Comparison of ENCODE assay signal across 16 mouse cellular contexts in the genomic region with DNA sequence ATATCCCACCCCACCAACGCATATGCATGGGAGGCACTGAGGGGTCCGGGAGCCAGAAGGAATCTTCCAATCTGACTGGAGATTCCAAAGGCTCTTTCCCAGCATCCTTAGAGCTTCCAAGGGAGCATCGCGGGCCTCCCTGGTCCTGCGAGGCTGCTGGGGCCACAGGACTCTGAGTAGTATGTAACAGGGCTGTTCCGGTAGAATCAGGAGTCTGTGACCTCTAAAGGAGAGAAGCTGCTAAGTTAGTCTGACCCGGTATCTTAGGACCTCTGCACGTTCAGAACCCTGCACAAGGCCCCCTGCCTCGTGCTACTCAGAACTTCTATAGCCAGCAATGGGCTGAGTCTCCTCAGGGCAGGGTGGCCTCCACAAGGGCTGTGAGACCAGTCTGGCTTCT. TPM values are rescaled to one million over a fixed set of nuclear protein-coding genes. Genes with fewer than 3 reads are reported as not detected.
A peak's percentile ranks its signal among the peaks of the same experiment; 100 is the strongest.
DNase-seq lines count a peak whose midpoint lies in the region; ATAC-seq lines count a peak whose summit lies in the region.
"Had no signal": no experiment of that assay in that cellular context is flagged by ENCODE, and none has a peak within 500 bp of the region (broad histone marks: within the 10 kb centered on the region; RNA-seq: fewer than 3 reads in every experiment).

No protein-coding gene starts in this region.

- H3K27me3 ChIP-seq in forebrain, embryonic 10.5 days (ENCODE audit: poor library complexity, severe bottlenecking): no peaks in the 10 kb centered on the region
- H3K27me3 ChIP-seq in forebrain, embryonic 16.5 days (replicated peaks; ENCODE audit: control insufficient read depth, insufficient read depth, low read length): no peaks in the 10 kb centered on the region
- peaks cover 28% of the 10 kb centered on the region for H3K27me3 ChIP-seq in midbrain, embryonic 12.5 days
- H3K27me3 ChIP-seq in midbrain, embryonic 15.5 days (replicated peaks): no peaks in the 10 kb centered on the region
- no peaks in the 10 kb centered on the region for H3K27me3 ChIP-seq in forebrain, embryonic 14.5 days (replicated peaks; ENCODE audit: control insufficient read depth, insufficient read depth, low read length)
- H3K27me3 ChIP-seq in midbrain, embryonic 16.5 days (ENCODE audit: control insufficient read depth, insufficient read depth, low read depth, low read length): no peaks in the 10 kb centered on the region
- peaks cover 5% of the 10 kb centered on the region; the same call in 1 of the 2 replicates for H3K27me3 ChIP-seq in liver, embryonic 11.5 days (replicated peaks; ENCODE audit: control insufficient read depth, insufficient read depth, low read length)
- H3K27me3 ChIP-seq: intestine, embryonic 15.5 days had no signal

- no peak for ATAC-seq in forebrain, embryonic 16.5 days
- peak; percentile 2; the same call in 1 of the 2 replicates for ATAC-seq in midbrain, embryonic 12.5 days (ENCODE audit: low FRiP score, low read depth)
- no peak for ATAC-seq in midbrain, embryonic 15.5 days (replicated peaks)
- no peak for ATAC-seq in forebrain, embryonic 14.5 days
- 0 out of 2 replicates have a peak, but pooled peaks have one; percentile 23 for ATAC-seq in midbrain, embryonic 16.5 days
- ATAC-seq in liver, embryonic 11.5 days (replicated peaks; ENCODE audit: low FRiP score): no peak
- ATAC-seq: intestine, embryonic 15.5 days had no signal

- no peaks in the 10 kb centered on the region; the same call in 1 of the 2 replicates for H3K9me3 ChIP-seq in forebrain, embryonic 10.5 days
- H3K9me3 ChIP-seq in forebrain, embryonic 16.5 days (ENCODE audit: control insufficient read depth, low read length): no peaks in the 10 kb centered on the region
- no peaks in the 10 kb centered on the region for H3K9me3 ChIP-seq in midbrain, embryonic 12.5 days
- no peaks in the 10 kb centered on the region for H3K9me3 ChIP-seq in midbrain, embryonic 15.5 days
- no peaks in the 10 kb centered on the region for H3K9me3 ChIP-seq in forebrain, embryonic 14.5 days (replicated peaks; ENCODE audit: control insufficient read depth, low read length)
- no peaks in the 10 kb centered on the region for H3K9me3 ChIP-seq in midbrain, embryonic 16.5 days (replicated peaks; ENCODE audit: control insufficient read depth, low read length, poor library complexity, severe bottlenecking)
- H3K9me3 ChIP-seq in liver, embryonic 11.5 days (ENCODE audit: control insufficient read depth, low read length): no peaks in the 10 kb centered on the region
- H3K9me3 ChIP-seq: intestine, embryonic 15.5 days; liver, embryonic 13.5 days had no signal

- peaks cover 73% of the 10 kb centered on the region for H3K4me1 ChIP-seq in forebrain, embryonic 10.5 days
- peaks cover 29% of the 10 kb centered on the region for H3K4me1 ChIP-seq in forebrain, embryonic 16.5 days (replicated peaks; ENCODE audit: control insufficient read depth, insufficient read depth, low read length)
- H3K4me1 ChIP-seq in midbrain, embryonic 12.5 days: peaks cover 56% of the 10 kb centered on the region
- peaks cover 40% of the 10 kb centered on the region for H3K4me1 ChIP-seq in midbrain, embryonic 15.5 days
- peaks cover 29% of the 10 kb centered on the region for H3K4me1 ChIP-seq in forebrain, embryonic 14.5 days (ENCODE audit: control insufficient read depth, insufficient read depth, low read length)
- H3K4me1 ChIP-seq in midbrain, embryonic 16.5 days (ENCODE audit: control insufficient read depth, insufficient read depth, low read length): peaks cover 15% of the 10 kb centered on the region
- H3K4me1 ChIP-seq in liver, embryonic 11.5 days (replicated peaks; ENCODE audit: control insufficient read depth, insufficient read depth, low read length): 0 out of 2 replicates have a peak, but pooled peaks cover 2% of the 10 kb centered on the region

- no peak overlapping the region for H3K4me2 ChIP-seq in forebrain, embryonic 16.5 days (ENCODE audit: low read length)
- 0 out of 2 replicates have a peak overlapping the region, but pooled peaks have one; percentile 9 for H3K4me2 ChIP-seq in midbrain, embryonic 12.5 days (replicated peaks)
- no peak overlapping the region for H3K4me2 ChIP-seq in midbrain, embryonic 15.5 days
- H3K4me2 ChIP-seq in forebrain, embryonic 14.5 days (ENCODE audit: low read length): no peak overlapping the region
- no peak overlapping the region for H3K4me2 ChIP-seq in midbrain, embryonic 16.5 days (ENCODE audit: low read length)
- no peak overlapping the region for H3K4me2 ChIP-seq in liver, embryonic 11.5 days
- H3K4me2 ChIP-seq: intestine, embryonic 15.5 days; liver, embryonic 13.5 days had no signal

- no peaks in the 10 kb centered on the region for H3K36me3 ChIP-seq in forebrain, embryonic 10.5 days (replicated peaks)
- no peaks in the 10 kb centered on the region for H3K36me3 ChIP-seq in forebrain, embryonic 16.5 days (ENCODE audit: control insufficient read depth, insufficient read depth)
- H3K36me3 ChIP-seq in midbrain, embryonic 12.5 days: no peaks in the 10 kb centered on the region
- no peaks in the 10 kb centered on the region for H3K36me3 ChIP-seq in midbrain, embryonic 15.5 days (replicated peaks)
- no peaks in the 10 kb centered on the region for H3K36me3 ChIP-seq in forebrain, embryonic 14.5 days (ENCODE audit: control insufficient read depth, insufficient read depth, low read length)
- H3K36me3 ChIP-seq in midbrain, embryonic 16.5 days (ENCODE audit: control insufficient read depth, insufficient read depth, low read length): no peaks in the 10 kb centered on the region
- H3K36me3 ChIP-seq in liver, embryonic 11.5 days (ENCODE audit: control insufficient read depth, insufficient read depth, low read length): no peaks in the 10 kb centered on the region
- H3K36me3 ChIP-seq: intestine, embryonic 15.5 days; liver, embryonic 13.5 days had no signal

- H3K27ac ChIP-seq in forebrain, embryonic 10.5 days: peak overlapping the region; percentile 94
- no peak overlapping the region for H3K27ac ChIP-seq in forebrain, embryonic 16.5 days (ENCODE audit: low read length)
- peak overlapping the region; percentile 77 for H3K27ac ChIP-seq in midbrain, embryonic 12.5 days (replicated peaks)
- H3K27ac ChIP-seq in midbrain, embryonic 15.5 days: no peak overlapping the region
- H3K27ac ChIP-seq in forebrain, embryonic 14.5 days (ENCODE audit: low read depth, low read length): no peak overlapping the region
- no peak overlapping the region for H3K27ac ChIP-seq in midbrain, embryonic 16.5 days (ENCODE audit: low read length)
- no peak overlapping the region for H3K27ac ChIP-seq in liver, embryonic 11.5 days (ENCODE audit: low read depth, low read length)
- H3K27ac ChIP-seq: intestine, embryonic 15.5 days; liver, embryonic 13.5 days had no signal

- WGBS in forebrain, embryonic 10.5 days: 25% methylated on average over 9 of the region's 9 CpGs
- WGBS in forebrain, embryonic 16.5 days: 20% methylated on average over 9 of the region's 9 CpGs
- WGBS in midbrain, embryonic 12.5 days: 20% methylated on average over 9 of the region's 9 CpGs
- 26% methylated on average over 9 of the region's 9 CpGs for WGBS in midbrain, embryonic 15.5 days
- 19% methylated on average over 9 of the region's 9 CpGs for WGBS in forebrain, embryonic 14.5 days
- whole genome bisulfite sequencing in midbrain, embryonic 16.5 days: 18% methylated on average over 9 of the region's 9 CpGs
- WGBS in liver, embryonic 11.5 days: 63% methylated on average over 9 of the region's 9 CpGs

- peak overlapping the region; percentile 24 for H3K4me3 ChIP-seq in forebrain, embryonic 10.5 days
- no peak overlapping the region for H3K4me3 ChIP-seq in forebrain, embryonic 16.5 days (replicated peaks; ENCODE audit: low read length)
- H3K4me3 ChIP-seq in midbrain, embryonic 12.5 days: no peak overlapping the region
- H3K4me3 ChIP-seq in midbrain, embryonic 15.5 days: no peak overlapping the region
- no peak overlapping the region for H3K4me3 ChIP-seq in forebrain, embryonic 14.5 days (ENCODE audit: low read depth, low read length)
- H3K4me3 ChIP-seq in midbrain, embryonic 16.5 days (ENCODE audit: low read depth, low read length): no peak overlapping the region
- no peak overlapping the region for H3K4me3 ChIP-seq in liver, embryonic 11.5 days (ENCODE audit: low read depth, low read length)
- H3K4me3 ChIP-seq: intestine, embryonic 15.5 days; liver, embryonic 13.5 days had no signal

- no peak overlapping the region for H3K9ac ChIP-seq in forebrain, embryonic 16.5 days (replicated peaks; ENCODE audit: low read depth, low read length)
- H3K9ac ChIP-seq in midbrain, embryonic 12.5 days (replicated peaks): no peak overlapping the region; the same call in 1 of the 2 replicates
- H3K9ac ChIP-seq in midbrain, embryonic 15.5 days: no peak overlapping the region
- H3K9ac ChIP-seq in forebrain, embryonic 14.5 days (ENCODE audit: low read length): 0 out of 2 replicates have a peak overlapping the region, but pooled peaks have one; percentile 21
- no peak overlapping the region for H3K9ac ChIP-seq in midbrain, embryonic 16.5 days (ENCODE audit: low read depth, low read length)
- H3K9ac ChIP-seq in liver, embryonic 11.5 days (ENCODE audit: low read depth, low read length): no peak overlapping the region
- H3K9ac ChIP-seq: intestine, embryonic 15.5 days; liver, embryonic 13.5 days had no signal

- no peak for DNase-seq in forebrain, embryonic 10.5 days (ENCODE audit: extremely low spot score, low spot score)
- no peak for DNase-seq in forebrain, embryonic 14.5 days (ENCODE audit: low spot score)
- no peak for DNase-seq in urinary bladder, postnatal 14 days (ENCODE audit: low spot score)
- DNase-seq in liver, embryonic 11.5 days (ENCODE audit: low spot score): no peak
- DNase-seq: adrenal gland, postnatal 25 days; cerebellum, postnatal 36 days; kidney, postnatal 25 days; liver, embryonic 13.5 days; lung, postnatal 10 days had no signal

RNA-seq across cellular contexts. Expression of gene Grifin, which starts 14.3 kb away (rescaled TPM):
- not detected in 2 replicates for polyA plus RNA-seq in forebrain, embryonic 10.5 days (2016; fragmentation: Nextera tagmentation; extraction: Ambion mirVana)
- polyA plus RNA-seq in forebrain, embryonic 16.5 days (2015; fragmentation: Nextera tagmentation; extraction: Ambion mirVana): not detected in 2 replicates
- not detected in 2 replicates for polyA plus RNA-seq in midbrain, embryonic 12.5 days (2016; fragmentation: Nextera tagmentation; extraction: Ambion mirVana)
- 0.41 TPM in 1 of 2 replicates, not detected in the other for polyA plus RNA-seq in midbrain, embryonic 15.5 days (2015; fragmentation: Nextera tagmentation; extraction: Ambion mirVana)
- polyA plus RNA-seq in forebrain, embryonic 14.5 days (2014; fragmentation: Nextera tagmentation; extraction: Ambion mirVana): 0.38 TPM in 1 of 2 replicates, not detected in the other
- 0.43 TPM in 1 of 2 replicates, not detected in the other for polyA plus RNA-seq in midbrain, embryonic 16.5 days (2015; fragmentation: Nextera tagmentation; extraction: Ambion mirVana)
- polyA plus RNA-seq in liver, embryonic 11.5 days (2014; fragmentation: Nextera tagmentation; extraction: Ambion mirVana): 1.8 and 2.6 TPM in 2 replicates
- polyA plus RNA-seq: gonadal fat pad, adult 2 months; heart, postnatal 0 days had no signal

RNA-seq across cellular contexts. Expression of gene Lfng, which starts 27.9 kb away (rescaled TPM):
- polyA plus RNA-seq in forebrain, embryonic 10.5 days (2016; fragmentation: Nextera tagmentation; extraction: Ambion mirVana): 33.1 and 33.3 TPM in 2 replicates
- polyA plus RNA-seq in forebrain, embryonic 16.5 days (2015; fragmentation: Nextera tagmentation; extraction: Ambion mirVana): 23.3 and 25.6 TPM in 2 replicates
- polyA plus RNA-seq in midbrain, embryonic 12.5 days (2016; fragmentation: Nextera tagmentation; extraction: Ambion mirVana): 28.5 and 33.9 TPM in 2 replicates
- 20.4 and 21.8 TPM in 2 replicates for polyA plus RNA-seq in midbrain, embryonic 15.5 days (2015; fragmentation: Nextera tagmentation; extraction: Ambion mirVana)
- polyA plus RNA-seq in forebrain, embryonic 14.5 days (2014; fragmentation: Nextera tagmentation; extraction: Ambion mirVana): 30.9 TPM in 2 replicates
- polyA plus RNA-seq in midbrain, embryonic 16.5 days (2015; fragmentation: Nextera tagmentation; extraction: Ambion mirVana): 18.4 and 23.1 TPM in 2 replicates
- polyA plus RNA-seq in liver, embryonic 11.5 days (2014; fragmentation: Nextera tagmentation; extraction: Ambion mirVana): 10.6 and 11.0 TPM in 2 replicates

Comparison
In these comparisons a context has a peak if more than half of its experiments do, and no peak if none do; other contexts are left out.
1. H3K27ac ChIP-seq: peak in forebrain, embryonic 10.5 days (single experiment) and midbrain, embryonic 12.5 days (single experiment); none in forebrain, embryonic 16.5 days (single experiment), midbrain, embryonic 15.5 days (single experiment), forebrain, embryonic 14.5 days (single experiment), midbrain, embryonic 16.5 days (single experiment) and liver, embryonic 11.5 days (single experiment).
2. ATAC-seq: peak in midbrain, embryonic 12.5 days (single experiment) and midbrain, embryonic 16.5 days (single experiment); none in forebrain, embryonic 16.5 days (single experiment), midbrain, embryonic 15.5 days (single experiment), forebrain, embryonic 14.5 days (single experiment) and liver, embryonic 11.5 days (single experiment).